Mouse (Mus musculus): ENCODE measurements around the gene Mapk8ip1. TPM values are rescaled to one million over a fixed set of nuclear protein-coding genes. Genes with fewer than 3 reads are reported as not detected.

Gene Mapk8ip1
- polyA plus RNA-seq, 1 experiment from 2014 or later: 27.6 TPM

DNA sequence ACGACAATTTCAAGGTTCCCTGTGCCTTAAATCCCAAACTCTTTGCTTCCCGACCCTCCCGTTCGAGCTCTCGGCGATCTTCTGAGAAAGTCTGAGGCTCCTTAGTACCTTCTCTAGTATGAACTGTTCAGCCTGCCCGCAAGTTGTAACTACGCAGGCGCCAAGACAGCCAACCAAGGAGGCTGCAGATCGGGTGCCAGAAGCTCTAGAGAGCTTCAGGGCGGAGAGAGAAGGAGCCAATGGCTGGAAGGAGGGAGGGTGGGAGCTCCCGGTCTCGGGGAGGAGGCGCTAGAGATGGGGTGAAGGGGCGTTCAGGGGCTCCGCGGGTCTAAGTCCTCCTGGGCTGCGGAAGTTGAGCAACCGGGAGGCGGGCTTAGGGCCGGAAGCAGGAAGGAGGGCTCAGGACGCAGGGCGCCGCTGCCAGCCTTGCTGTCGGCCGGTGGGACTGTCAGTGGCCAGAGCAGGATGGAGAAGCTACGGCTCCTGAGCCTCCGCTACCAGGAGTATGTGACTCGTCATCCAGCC lies 25.9 kb downstream of the Mapk8ip1 start:
- Histone ChIP-seq H3K9me3 (no peaks in the 10 kb centered on the region), H3K36me3 (peaks cover 22% of the 10 kb centered on the region), H3K4me1 (peaks cover 50% of the 10 kb centered on the region), H3K4me3 (peak overlapping the region; percentile 80), H3K27ac (peak overlapping the region; percentile 84), H3K9ac (peak overlapping the region; percentile 78), H3K27me3 (peaks cover 24% of the 10 kb centered on the region), H3K4me2 (replicated peaks) (peak overlapping the region; percentile 97)
- peak; percentile 94 for ATAC-seq (ENCODE audit: low FRiP score, low read depth)
- under 1% methylated on average over 27 of the region's 29 CpGs for WGBS

DNA sequence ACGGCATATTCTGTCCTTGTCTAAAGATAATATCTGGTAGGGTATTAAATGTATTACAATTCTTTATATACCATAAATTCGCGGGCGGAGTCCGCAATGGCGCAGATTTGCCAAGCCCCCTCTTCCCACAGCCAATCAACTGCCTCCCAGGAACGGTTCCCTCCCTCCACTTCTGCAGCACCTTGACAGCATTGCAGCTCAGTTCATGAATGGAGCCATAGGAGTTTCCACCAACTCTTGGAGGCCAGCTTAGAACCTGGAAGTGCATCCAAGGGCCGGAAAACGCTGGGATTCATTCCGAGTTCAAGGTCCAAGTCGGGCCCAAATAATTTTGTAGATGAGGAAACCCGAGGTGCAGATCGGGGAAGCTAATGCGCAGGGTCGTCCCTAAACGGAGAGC lies 26.5 kb downstream of the Mapk8ip1 start, which contains the start of the genes Pex16 and Large2:
Gene Pex16 (plus strand): TSS at position 163 of the 400 bp plus-strand sequence.
Gene Large2 (minus strand): TSS at position 356 of the 400 bp plus-strand sequence.
- Histone ChIP-seq H3K4me2 (replicated peaks) (peak within 1 kb of the TSS; percentile 97), H3K9ac (peak within 1 kb of the TSS; percentile 78), H3K27me3 (peaks cover 31% of the 10 kb centered on the region), H3K4me3 (peak within 1 kb of the TSS; percentile 80), H3K36me3 (peaks cover 16% of the 10 kb centered on the region), H3K9me3 (no peaks in the 10 kb centered on the region), H3K27ac (peak within 1 kb of the TSS; percentile 84), H3K4me1 (peaks cover 57% of the 10 kb centered on the region)
- peak; percentile 14; the same call in 1 of the 2 replicates for ATAC-seq (ENCODE audit: low FRiP score, low read depth)
- under 1% methylated on average over 16 of the region's 16 CpGs for WGBS

DNA sequence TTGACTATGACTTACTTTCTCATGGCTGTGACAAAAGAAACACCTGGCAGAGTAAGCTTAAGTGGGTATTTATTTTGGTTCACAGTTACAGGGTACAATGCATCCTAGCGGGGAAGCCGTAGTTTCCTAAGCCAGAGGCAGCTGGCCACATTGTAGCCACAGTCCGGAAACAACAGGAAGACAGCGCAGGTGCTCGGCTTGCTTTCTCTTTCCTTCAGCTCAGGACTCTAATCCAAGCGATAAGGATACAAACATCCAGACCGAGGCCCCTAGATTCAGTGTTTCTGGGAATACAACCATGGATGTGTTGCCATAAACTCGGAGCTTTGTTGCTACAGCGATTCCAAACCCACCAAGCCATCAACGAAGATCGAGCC lies 27.6 kb downstream of the Mapk8ip1 start:
- no peaks in the 10 kb centered on the region for H3K9me3 ChIP-seq
- H3K36me3 ChIP-seq: peaks cover 5% of the 10 kb centered on the region
- H3K9ac ChIP-seq: no peak overlapping the region
- no peak overlapping the region for H3K4me3 ChIP-seq
- H3K27ac ChIP-seq: peak overlapping the region; percentile 6; the same call in 1 of the 2 replicates
- H3K27me3 ChIP-seq: peaks cover 34% of the 10 kb centered on the region
- H3K4me2 ChIP-seq (replicated peaks): peak overlapping the region; percentile 97; the same call in 1 of the 2 replicates
- WGBS: 79% methylated on average over 11 of the region's 11 CpGs
- ATAC-seq (ENCODE audit: low FRiP score, low read depth): no peak
- H3K4me1 ChIP-seq: peaks cover 61% of the 10 kb centered on the region

DNA sequence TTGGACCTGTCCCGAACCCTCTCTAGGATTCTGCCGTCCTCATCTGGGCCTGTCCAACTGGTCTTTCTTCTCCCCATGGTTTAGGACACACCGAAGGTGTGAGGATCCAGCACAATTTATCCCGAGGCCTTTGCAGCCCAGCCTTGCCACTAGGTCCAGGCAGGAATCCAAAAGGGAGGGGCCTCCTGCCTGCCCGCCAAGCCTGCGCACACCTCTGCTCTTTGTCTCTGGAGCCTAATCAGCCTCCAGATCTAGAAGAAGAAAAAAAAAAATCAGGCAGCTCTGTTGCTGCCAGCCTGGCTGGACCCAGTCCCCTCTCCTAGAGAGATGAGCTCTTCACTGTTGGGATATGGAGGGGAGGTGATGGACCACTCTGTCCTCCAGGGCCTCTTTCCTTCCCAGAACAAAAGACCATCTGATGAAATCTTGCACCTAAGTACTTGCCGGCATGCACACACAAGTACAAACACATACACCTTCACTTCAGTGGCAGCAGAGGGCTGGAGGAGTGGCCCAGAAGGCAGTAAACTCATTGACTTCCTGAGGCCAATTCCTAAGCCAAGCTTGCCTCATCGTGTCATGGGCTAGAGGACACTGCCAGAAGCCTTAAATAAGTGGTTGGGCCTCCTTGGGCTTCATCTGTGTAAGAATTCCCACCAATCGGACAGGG lies 28.2 kb downstream of the Mapk8ip1 start:
- ATAC-seq (ENCODE audit: low FRiP score, low read depth): no peak
- Histone ChIP-seq H3K4me3 (no peak overlapping the region), H3K27ac (peak overlapping the region; percentile 44; the same call in 1 of the 2 replicates), H3K4me2 (replicated peaks) (no peak overlapping the region), H3K36me3 (no peaks in the 10 kb centered on the region; the same call in 1 of the 2 replicates), H3K27me3 (peaks cover 34% of the 10 kb centered on the region), H3K9me3 (no peaks in the 10 kb centered on the region), H3K4me1 (peaks cover 61% of the 10 kb centered on the region), H3K9ac (0 out of 2 replicates have a peak overlapping the region, but pooled peaks have one; percentile 19)
- 52% methylated on average over 9 of the region's 9 CpGs for WGBS

DNA sequence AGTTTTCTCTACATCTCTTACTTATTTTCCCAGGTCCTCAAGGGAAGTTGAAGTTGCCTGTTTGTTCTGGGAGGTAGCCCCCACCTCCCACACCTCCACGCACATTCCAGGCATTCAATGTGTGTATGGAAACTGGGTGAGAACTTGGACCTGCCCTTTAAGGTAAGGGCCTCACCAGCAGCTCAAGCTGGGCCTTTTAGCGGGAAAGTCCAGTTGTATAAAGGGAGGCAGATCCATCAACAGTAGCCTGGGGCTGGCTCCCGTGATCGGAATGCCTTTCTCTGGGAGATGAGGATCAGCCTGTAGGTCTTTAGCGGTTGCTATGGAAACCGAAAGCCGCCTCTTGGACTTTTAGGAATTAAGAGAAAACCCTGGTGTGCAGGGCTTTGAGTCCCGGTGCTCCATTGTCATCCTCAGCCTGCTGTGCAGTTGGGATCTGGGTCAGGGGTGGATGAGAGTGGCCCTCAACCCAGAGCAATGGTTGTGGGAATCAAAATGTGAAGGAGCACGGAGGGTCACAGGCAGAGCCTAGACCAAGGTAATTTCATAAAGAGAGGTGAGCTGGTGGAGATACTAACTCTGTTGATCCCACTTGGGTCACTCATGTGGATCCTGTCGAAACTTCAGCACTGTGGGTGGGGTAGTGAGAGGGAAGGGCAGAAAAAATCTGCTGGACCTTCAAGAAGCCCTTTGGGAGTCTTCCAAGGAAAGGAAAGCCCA lies 28.9 kb downstream of the Mapk8ip1 start:
- Histone ChIP-seq H3K36me3 (0 out of 2 replicates have a peak, but pooled peaks cover 3% of the 10 kb centered on the region), H3K4me3 (no peak overlapping the region), H3K9ac (0 out of 2 replicates have a peak overlapping the region, but pooled peaks have one; percentile 19), H3K9me3 (no peaks in the 10 kb centered on the region), H3K27me3 (peaks cover 34% of the 10 kb centered on the region), H3K4me1 (peaks cover 67% of the 10 kb centered on the region), H3K4me2 (replicated peaks) (peak overlapping the region; percentile 88), H3K27ac (peak overlapping the region; percentile 73; the same call in 1 of the 2 replicates)
- ATAC-seq (ENCODE audit: low FRiP score, low read depth): no peak
- WGBS: 25% methylated on average over 10 of the region's 10 CpGs

DNA sequence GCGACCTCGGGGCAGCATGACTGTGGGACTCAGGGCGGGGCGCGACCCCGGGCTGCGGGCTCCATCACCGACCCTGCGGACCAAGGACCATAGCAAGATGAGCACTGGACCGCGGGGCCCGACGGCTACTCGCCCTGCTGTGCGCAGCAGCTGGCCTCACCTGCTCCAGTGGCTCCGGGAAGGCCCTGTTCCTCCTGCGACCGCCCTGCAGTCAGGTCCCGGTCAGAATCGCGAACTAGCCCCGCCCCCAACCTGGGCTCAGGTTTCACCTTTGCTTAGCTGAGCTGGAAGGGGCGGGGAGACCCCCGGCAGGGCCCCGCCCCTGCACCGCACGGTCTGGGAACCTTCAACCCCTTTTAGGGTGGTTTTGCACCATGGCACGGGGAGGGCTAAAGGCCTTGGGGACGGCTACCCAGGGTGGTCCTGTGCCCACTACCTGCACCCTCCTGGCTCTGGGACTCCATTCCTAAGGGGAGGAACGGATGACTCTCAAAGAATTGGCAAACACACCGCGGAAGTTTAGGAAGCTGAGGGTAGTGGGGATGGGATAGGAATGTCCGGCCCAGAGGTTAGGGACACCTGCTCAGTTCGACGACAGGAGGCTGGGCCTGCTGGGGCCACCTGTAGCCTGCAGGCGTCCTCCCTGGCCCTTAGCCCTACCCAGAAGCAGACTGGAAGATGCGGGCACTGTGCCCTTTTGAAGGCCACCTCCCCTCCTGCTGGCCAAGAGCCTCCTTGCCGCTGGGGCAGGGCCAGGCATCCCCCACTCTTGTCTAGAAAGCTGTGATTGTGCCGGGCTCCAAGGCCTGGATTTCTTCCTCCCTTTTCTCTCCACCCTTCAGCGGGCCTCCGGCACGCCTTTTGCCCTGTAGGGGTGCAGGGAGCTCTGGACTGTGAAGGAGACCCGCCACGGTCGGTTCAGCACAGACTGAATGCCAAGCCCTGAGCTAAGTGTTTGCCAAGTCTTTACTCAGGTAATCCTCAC lies 29.9 kb downstream of the Mapk8ip1 start:
- peak; percentile 33 for ATAC-seq (ENCODE audit: low FRiP score, low read depth)
- WGBS: 5% methylated on average over 44 of the region's 45 CpGs
- Histone ChIP-seq H3K27me3 (peaks cover 34% of the 10 kb centered on the region), H3K9me3 (no peaks in the 10 kb centered on the region), H3K4me2 (replicated peaks) (peak overlapping the region; percentile 88), H3K9ac (peak overlapping the region; percentile 70), H3K4me1 (peaks cover 62% of the 10 kb centered on the region), H3K27ac (peak overlapping the region; percentile 73), H3K4me3 (peak overlapping the region; percentile 56), H3K36me3 (peaks cover 11% of the 10 kb centered on the region; the same call in 1 of the 2 replicates)

DNA sequence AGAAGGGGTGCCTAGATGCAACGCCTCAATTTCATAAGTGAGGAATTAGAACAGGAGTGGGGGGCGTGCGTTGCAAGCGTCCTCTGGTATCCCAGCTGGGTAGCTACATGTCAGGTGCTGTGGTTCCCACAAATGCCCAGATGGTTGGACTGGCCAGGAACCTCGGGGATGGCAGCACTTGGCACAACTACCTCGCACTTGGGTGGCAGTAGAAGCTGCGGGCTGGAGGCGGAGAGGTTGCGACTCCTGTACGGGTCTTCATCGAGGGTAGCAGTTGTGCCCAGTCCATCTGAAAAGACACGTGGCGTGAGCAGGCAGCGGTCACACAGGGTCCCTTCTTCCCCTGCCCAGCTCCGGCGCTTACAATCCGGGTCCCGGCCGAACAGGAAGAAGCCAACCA lies 30.7 kb downstream of the Mapk8ip1 start:
- 11% methylated on average over 19 of the region's 19 CpGs for WGBS
- Histone ChIP-seq H3K4me3 (peak overlapping the region; percentile 56), H3K9me3 (no peaks in the 10 kb centered on the region), H3K27me3 (peaks cover 34% of the 10 kb centered on the region), H3K36me3 (peaks cover 14% of the 10 kb centered on the region; the same call in 1 of the 2 replicates), H3K9ac (peak overlapping the region; percentile 70), H3K4me2 (replicated peaks) (peak overlapping the region; percentile 88), H3K4me1 (peaks cover 57% of the 10 kb centered on the region), H3K27ac (no peak overlapping the region)
- no peak for ATAC-seq (ENCODE audit: low FRiP score, low read depth)

DNA sequence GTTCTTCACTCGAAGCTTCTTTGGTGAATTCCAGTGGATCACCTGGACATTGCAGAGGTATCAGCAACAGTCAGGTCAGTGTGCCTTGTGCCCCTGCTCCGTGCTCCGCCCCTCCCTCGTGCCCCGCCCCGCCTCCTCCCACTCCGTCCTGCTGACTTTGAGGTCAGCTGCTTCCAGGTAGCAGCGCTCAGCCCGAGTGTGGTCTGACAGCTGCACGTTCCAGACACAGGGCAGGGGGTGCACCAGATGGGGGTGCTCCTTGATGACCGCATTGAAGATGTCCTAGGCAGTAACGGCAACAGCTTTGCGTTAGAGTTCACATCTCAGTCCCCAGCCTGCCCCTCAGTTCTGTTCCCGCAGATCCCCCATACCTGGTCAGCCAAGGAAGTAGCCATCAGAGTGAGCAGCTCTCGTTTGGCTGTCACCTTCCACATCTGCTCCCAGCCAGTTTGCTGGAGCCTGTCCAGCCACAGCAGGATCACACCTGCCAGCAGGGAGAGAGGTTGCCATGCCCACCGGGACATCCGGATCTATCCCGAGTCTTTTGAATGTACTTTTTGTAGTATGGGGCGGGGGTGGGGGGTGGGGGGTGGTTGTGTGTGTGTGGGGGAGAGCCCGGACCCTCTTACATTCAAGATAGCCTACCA lies 33.6 kb downstream of the Mapk8ip1 start:
- no peak for ATAC-seq (ENCODE audit: low FRiP score, low read depth)
- WGBS: 24% methylated on average over 20 of the region's 20 CpGs
- H3K9me3 ChIP-seq: no peaks in the 10 kb centered on the region

DNA sequence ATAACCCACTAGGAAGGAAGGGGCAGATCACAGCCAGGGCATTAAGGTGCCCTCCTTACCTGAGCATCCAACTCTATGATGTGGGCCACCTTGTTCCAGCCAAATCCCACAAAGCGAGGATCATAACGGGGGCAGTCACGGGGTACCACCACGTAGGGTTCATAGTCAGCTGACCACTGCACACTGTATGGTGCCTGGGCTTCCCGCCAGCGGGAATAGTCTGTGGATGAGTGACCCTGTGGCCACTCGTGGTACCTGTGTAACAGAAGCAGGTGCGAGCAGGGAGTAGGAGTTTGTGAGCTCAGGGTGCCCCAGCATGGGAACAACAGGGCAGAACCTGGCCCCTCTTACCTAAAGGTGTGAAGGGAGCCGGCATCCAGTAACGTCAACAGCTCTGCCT lies 35.5 kb downstream of the Mapk8ip1 start:
- no peak overlapping the region for H3K4me3 ChIP-seq
- peaks cover 48% of the 10 kb centered on the region for H3K36me3 ChIP-seq
- no peak overlapping the region for H3K4me2 ChIP-seq (replicated peaks)
- no peak for ATAC-seq (ENCODE audit: low FRiP score, low read depth)
- H3K27ac ChIP-seq: no peak overlapping the region
- 90% methylated on average over 10 of the region's 10 CpGs for WGBS
- H3K4me1 ChIP-seq: peaks cover 21% of the 10 kb centered on the region
- H3K9me3 ChIP-seq: no peaks in the 10 kb centered on the region
- no peak overlapping the region for H3K9ac ChIP-seq
- H3K27me3 ChIP-seq: peaks cover 13% of the 10 kb centered on the region

More for the DNA sequence above, 33.6 kb downstream of the Mapk8ip1 start:
- H3K27ac ChIP-seq: no peak overlapping the region
- H3K4me3 ChIP-seq: no peak overlapping the region
- peaks cover 38% of the 10 kb centered on the region for H3K36me3 ChIP-seq
- H3K4me2 ChIP-seq (replicated peaks): no peak overlapping the region
- H3K4me1 ChIP-seq: peaks cover 41% of the 10 kb centered on the region
- peaks cover 32% of the 10 kb centered on the region for H3K27me3 ChIP-seq
- H3K9ac ChIP-seq: no peak overlapping the region

DNA sequence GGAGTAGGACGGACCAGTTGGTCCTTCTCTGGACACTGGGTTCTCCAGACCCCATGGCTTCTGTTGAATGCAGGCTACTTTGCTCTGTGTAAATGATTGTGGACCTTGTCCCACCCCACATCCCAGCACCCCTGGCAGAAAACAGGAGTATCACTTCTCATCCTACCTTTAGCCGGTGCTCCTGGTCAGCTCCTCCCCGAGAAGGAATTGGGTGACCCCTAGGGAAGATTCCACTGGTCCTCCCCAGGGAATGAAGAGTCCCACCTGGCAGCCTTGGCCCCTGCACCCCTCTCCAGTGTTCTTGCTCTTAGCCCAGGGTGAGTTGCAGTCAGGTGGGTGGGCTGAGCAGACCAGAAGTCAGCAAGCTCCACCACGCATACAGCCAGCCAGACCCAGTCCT lies 37.0 kb downstream of the Mapk8ip1 start:
- Histone ChIP-seq H3K4me2 (replicated peaks) (no peak overlapping the region), H3K9me3 (no peaks in the 10 kb centered on the region), H3K27ac (no peak overlapping the region), H3K36me3 (peaks cover 62% of the 10 kb centered on the region), H3K9ac (no peak overlapping the region), H3K27me3 (peaks cover under 1% of the 10 kb centered on the region), H3K4me1 (peaks cover 7% of the 10 kb centered on the region; the same call in 1 of the 2 replicates), H3K4me3 (no peak overlapping the region)
- 89% methylated on average over 4 of the region's 4 CpGs for WGBS
- ATAC-seq (ENCODE audit: low FRiP score, low read depth): no peak
